Mouse (Mus musculus): ENCODE results near the gene Gnptg. TPM values are rescaled to one million over a fixed set of nuclear protein-coding genes. Genes with fewer than 3 reads are reported as not detected.

The Gnptg gene
- 68.8 and 71.2 TPM in 2 replicates for polyA plus RNA-seq (2015; fragmentation: Nextera tagmentation; extraction: Ambion mirVana)

DNA sequence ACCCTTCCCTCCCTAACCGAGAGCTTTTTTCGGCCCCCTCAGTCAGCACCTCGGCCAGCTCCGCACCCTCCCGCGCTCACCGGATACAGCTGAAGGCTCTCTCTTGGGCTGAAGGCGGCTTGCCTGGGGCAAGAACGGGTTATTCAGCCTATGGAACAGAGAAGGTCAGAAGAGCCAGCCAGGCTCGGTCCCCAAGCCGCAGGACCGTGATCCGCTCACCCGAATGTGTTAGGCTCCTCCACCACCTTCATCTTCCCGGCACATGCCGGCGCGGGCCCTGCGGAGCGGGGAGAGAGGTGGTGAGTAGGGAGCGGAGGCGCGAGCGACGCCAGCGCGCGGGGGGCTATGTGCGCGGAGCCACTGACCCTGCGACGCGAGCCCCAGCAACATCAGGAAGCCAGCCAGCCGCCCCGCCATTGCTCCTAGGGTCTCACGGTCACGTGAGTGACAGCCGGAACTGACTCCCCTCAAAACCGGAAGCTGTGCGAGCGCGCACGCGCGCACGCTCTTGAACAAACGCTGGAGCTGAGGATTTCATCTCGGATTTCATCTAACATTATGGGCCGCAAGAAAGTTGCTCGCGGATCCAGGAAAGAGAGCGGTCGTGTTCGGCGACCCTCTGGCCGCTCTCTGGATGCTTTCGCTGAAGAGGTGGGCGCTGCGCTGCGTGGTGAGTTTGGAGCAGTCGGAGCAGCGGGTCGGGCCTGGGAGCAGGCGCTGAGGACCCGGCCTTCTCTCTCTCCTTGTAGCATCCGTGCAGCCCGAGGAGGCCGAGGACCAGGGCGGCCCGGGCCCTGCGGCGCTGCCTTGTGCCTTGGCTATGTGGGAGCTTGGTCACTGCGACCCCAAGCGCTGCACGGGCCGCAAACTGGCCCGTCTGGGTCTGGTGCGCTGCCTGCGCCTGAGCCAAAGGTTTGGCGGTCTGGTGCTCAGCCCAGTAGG is at the start of gene Gnptg, which contains the start of gene Tsr3:
Gene Gnptg, minus strand, starts transcription at position 430 of the 942 bp plus-strand sequence.
Gene Tsr3, plus strand, starts transcription at position 476 of the 942 bp plus-strand sequence.
- H3K4me2 ChIP-seq (ENCODE audit: low read length), result peak within 1 kb of the TSS; percentile 79
- no peaks in the 10 kb centered on the region for H3K27me3 ChIP-seq (ENCODE audit: insufficient read depth, low read length)
- 0% methylated on average over 78 of the region's 80 CpGs for WGBS
- ATAC-seq (replicated peaks; ENCODE audit: low FRiP score, low read depth) (peak; percentile 78), DNase-seq (ENCODE audit: low spot score) (peak; percentile 94)
- peak within 1 kb of the TSS; percentile 76 for H3K9ac ChIP-seq (ENCODE audit: low read depth, low read length)
- peak within 1 kb of the TSS; percentile 89 for H3K4me3 ChIP-seq (replicated peaks; ENCODE audit: low read depth, low read length)
- no peaks in the 10 kb centered on the region for H3K9me3 ChIP-seq (replicated peaks; ENCODE audit: low read length)
- 0 out of 2 replicates have a peak, but pooled peaks have one; percentile 1 for TF ChIP-seq CTCF (IDR thresholded peaks at IDR 0.05; ENCODE audit: low read depth)
- H3K36me3 ChIP-seq (ENCODE audit: insufficient read depth, low read length), result peaks cover 25% of the 10 kb centered on the region
- H3K4me1 ChIP-seq (replicated peaks; ENCODE audit: insufficient read depth, low read length), result peaks cover 11% of the 10 kb centered on the region
- H3K27ac ChIP-seq, result peak within 1 kb of the TSS; percentile 81

DNA sequence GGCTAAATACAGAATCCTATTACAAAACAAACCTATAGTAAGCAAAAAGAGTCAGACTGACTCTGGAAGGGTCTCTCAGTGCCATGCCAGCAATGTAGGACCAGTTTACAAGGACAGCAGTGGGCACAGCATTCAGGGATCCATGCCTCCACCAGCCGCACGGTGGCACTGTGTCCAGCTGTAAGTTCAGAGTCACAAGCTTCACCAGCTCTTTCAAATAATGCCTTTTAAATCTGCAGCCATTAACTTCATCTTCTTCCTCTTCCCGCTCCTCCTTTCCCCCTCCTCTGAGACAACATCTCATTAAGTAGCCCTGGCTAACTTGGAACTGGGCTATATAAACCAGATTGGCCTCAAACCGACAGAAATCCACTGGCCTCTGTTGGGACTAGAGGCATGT is 48.9 kb upstream of the Gnptg start:
- Histone ChIP-seq H3K9ac (ENCODE audit: low read depth, low read length) (no peak overlapping the region), H3K36me3 (ENCODE audit: insufficient read depth, low read length) (no peaks in the 10 kb centered on the region), H3K9me3 (replicated peaks; ENCODE audit: low read length) (no peaks in the 10 kb centered on the region), H3K27me3 (ENCODE audit: insufficient read depth, low read length) (no peaks in the 10 kb centered on the region), H3K4me1 (replicated peaks; ENCODE audit: insufficient read depth, low read length) (no peaks in the 10 kb centered on the region), H3K4me2 (ENCODE audit: low read length) (no peak overlapping the region), H3K4me3 (replicated peaks; ENCODE audit: low read depth, low read length) (no peak overlapping the region), H3K27ac (no peak overlapping the region)
- WGBS, result 17% methylated on average over 4 of the region's 4 CpGs
- ATAC-seq (replicated peaks; ENCODE audit: low FRiP score, low read depth) (no peak), DNase-seq (ENCODE audit: low spot score) (peak; percentile 66)
- TF ChIP-seq CTCF (IDR thresholded peaks at IDR 0.05; ENCODE audit: low read depth), result peak; percentile 77

DNA sequence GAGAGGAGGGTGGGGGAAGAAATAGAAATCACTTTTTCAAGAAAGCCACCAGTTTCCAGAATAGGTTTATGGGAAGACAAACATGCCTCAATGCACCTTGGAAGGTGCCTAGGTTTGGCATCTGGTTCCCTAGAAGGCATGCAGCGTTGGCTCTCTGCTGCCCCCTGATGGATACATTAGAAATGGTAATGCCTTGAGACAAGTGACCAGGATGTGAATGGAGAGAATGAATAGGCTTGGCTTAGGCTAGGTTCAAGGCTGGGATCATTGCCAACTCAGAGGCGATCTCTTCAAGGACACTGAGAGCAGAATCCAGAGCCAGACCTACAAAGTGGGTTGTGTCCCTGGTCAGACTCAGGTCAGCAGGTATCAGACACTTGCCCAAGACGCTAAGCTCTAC is 45.1 kb upstream of the Gnptg start:
- whole genome bisulfite sequencing, result 19% methylated on average over 3 of the region's 3 CpGs
- Histone ChIP-seq H3K4me1 (replicated peaks; ENCODE audit: insufficient read depth, low read length) (no peaks in the 10 kb centered on the region), H3K36me3 (ENCODE audit: insufficient read depth, low read length) (no peaks in the 10 kb centered on the region), H3K4me3 (replicated peaks; ENCODE audit: low read depth, low read length) (no peak overlapping the region), H3K9me3 (replicated peaks; ENCODE audit: low read length) (no peaks in the 10 kb centered on the region), H3K4me2 (ENCODE audit: low read length) (no peak overlapping the region), H3K9ac (ENCODE audit: low read depth, low read length) (no peak overlapping the region), H3K27ac (no peak overlapping the region), H3K27me3 (ENCODE audit: insufficient read depth, low read length) (no peaks in the 10 kb centered on the region)
- no peak for ATAC-seq (replicated peaks; ENCODE audit: low FRiP score, low read depth)
- peak; percentile 73 for DNase-seq (ENCODE audit: low spot score)
- peak; percentile 97 for TF ChIP-seq CTCF (IDR thresholded peaks at IDR 0.05; ENCODE audit: low read depth)

DNA sequence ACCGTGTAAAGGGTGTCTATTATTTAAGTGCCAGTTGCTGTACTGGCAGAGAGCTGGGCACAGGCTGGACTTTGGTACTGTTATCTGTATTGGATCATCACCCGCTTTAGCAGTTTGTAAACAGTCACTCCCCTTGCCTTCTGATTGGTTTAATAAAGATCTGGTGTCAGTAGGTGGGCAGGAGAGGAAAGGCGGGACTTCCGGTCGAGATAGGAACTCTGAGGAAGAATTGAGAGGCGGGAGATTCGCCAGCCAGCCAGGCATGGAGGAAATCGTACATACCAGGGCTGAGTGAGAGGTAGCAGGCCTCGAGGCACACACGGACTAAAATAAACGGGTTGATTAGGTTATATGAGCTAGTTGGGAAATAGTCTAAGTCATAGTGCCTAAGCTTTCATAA is 42.2 kb upstream of the Gnptg start:
- H3K9ac ChIP-seq (ENCODE audit: low read depth, low read length), result no peak overlapping the region
- H3K27ac ChIP-seq, result no peak overlapping the region
- TF ChIP-seq CTCF (IDR thresholded peaks at IDR 0.05; ENCODE audit: low read depth), result no peak
- H3K36me3 ChIP-seq (ENCODE audit: insufficient read depth, low read length), result no peaks in the 10 kb centered on the region
- no peak for ATAC-seq (replicated peaks; ENCODE audit: low FRiP score, low read depth)
- H3K9me3 ChIP-seq (replicated peaks; ENCODE audit: low read length), result no peaks in the 10 kb centered on the region
- peak; percentile 51 for DNase-seq (ENCODE audit: low spot score)
- no peaks in the 10 kb centered on the region for H3K4me1 ChIP-seq (replicated peaks; ENCODE audit: insufficient read depth, low read length)
- H3K27me3 ChIP-seq (ENCODE audit: insufficient read depth, low read length), result no peaks in the 10 kb centered on the region
- no peak overlapping the region for H3K4me3 ChIP-seq (replicated peaks; ENCODE audit: low read depth, low read length)
- H3K4me2 ChIP-seq (ENCODE audit: low read length), result no peak overlapping the region
- 33% methylated on average over 11 of the region's 11 CpGs for WGBS

DNA sequence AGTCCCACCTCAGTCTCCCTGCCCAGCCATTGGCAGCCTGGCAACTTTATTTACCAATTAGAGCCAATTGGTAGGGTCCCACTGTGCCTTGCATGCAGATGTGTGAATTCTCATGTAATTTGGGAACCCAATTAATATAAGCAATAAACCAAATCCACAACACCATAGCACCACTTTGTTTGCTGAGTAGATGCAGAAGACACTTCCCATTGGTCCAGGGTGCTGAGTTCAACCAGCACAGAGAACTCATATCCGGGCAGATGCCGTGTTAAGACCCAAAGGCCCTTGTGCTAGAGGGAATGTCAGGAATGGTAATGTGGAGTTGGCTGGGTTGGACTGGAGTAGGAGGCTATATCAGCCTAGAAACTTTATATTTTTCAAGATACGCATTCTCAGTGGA is 35.9 kb upstream of the Gnptg start:
- no peak for TF ChIP-seq CTCF (IDR thresholded peaks at IDR 0.05; ENCODE audit: low read depth)
- Histone ChIP-seq H3K4me2 (ENCODE audit: low read length) (no peak overlapping the region), H3K36me3 (ENCODE audit: insufficient read depth, low read length) (no peaks in the 10 kb centered on the region), H3K27ac (no peak overlapping the region), H3K9ac (ENCODE audit: low read depth, low read length) (no peak overlapping the region), H3K4me1 (replicated peaks; ENCODE audit: insufficient read depth, low read length) (peaks cover 12% of the 10 kb centered on the region; the same call in 1 of the 2 replicates), H3K27me3 (ENCODE audit: insufficient read depth, low read length) (no peaks in the 10 kb centered on the region), H3K9me3 (replicated peaks; ENCODE audit: low read length) (no peaks in the 10 kb centered on the region), H3K4me3 (replicated peaks; ENCODE audit: low read depth, low read length) (no peak overlapping the region)
- ATAC-seq (replicated peaks; ENCODE audit: low FRiP score, low read depth) (no peak), DNase-seq (ENCODE audit: low spot score) (no peak)
- WGBS, result 94% methylated on average over 3 of the region's 3 CpGs

DNA sequence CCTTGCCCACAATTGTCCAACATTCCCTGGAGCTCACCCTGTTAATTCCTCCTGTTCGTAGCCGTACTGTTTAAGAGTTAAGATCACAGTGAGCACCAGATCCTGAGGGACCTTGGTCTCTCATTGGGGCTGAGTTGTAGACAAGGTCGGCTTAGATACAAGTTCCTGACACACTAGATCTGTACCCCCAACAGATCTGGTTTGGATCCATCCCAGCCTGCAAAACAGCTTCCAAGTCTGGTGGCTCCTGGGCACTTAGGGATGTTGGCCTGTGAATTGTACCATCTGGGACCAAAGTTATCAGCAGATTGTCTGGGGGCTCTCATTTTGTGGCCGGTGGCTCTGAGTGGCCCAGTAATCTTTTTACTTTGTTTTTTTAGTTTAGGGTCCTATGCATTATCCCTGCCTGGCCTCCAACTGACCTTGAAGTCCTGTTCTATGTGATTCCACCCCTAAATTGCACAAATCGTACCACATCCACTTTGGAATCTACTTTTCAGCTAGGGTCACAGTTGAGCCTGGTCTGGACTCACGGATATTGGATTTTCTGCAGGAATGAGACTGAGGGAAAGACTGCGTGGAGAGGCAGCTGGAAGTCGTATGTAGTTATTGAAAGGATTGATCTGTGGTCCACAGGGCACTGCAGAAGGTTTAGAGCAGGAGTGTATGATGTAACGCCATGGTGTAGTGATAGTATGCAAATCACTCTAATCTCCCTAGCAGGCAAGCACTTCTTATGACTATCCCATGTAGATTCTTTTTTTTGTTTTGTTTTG is 34.8 kb upstream of the Gnptg start, which contains the start of gene Ube2i:
Gene Ube2i, minus strand, starts transcription at position 52 of the 776 bp plus-strand sequence.
- whole genome bisulfite sequencing, result 84% methylated on average over 9 of the region's 9 CpGs
- H3K4me2 ChIP-seq (ENCODE audit: low read length), result peak within 1 kb of the TSS; percentile 52
- H3K36me3 ChIP-seq (ENCODE audit: insufficient read depth, low read length), result no peaks in the 10 kb centered on the region
- H3K4me3 ChIP-seq (replicated peaks; ENCODE audit: low read depth, low read length), result peak within 1 kb of the TSS; percentile 100
- TF ChIP-seq CTCF (IDR thresholded peaks at IDR 0.05; ENCODE audit: low read depth), result no peak
- H3K4me1 ChIP-seq (replicated peaks; ENCODE audit: insufficient read depth, low read length), result peaks cover 19% of the 10 kb centered on the region; the same call in 1 of the 2 replicates
- DNase-seq (ENCODE audit: low spot score) (no peak), ATAC-seq (replicated peaks; ENCODE audit: low FRiP score, low read depth) (no peak)
- no peaks in the 10 kb centered on the region for H3K27me3 ChIP-seq (ENCODE audit: insufficient read depth, low read length)
- no peaks in the 10 kb centered on the region for H3K9me3 ChIP-seq (replicated peaks; ENCODE audit: low read length)
- peak within 1 kb of the TSS; percentile 100 for H3K9ac ChIP-seq (ENCODE audit: low read depth, low read length)
- peak within 1 kb of the TSS; percentile 99 for H3K27ac ChIP-seq
